Mouse (Mus musculus) brown adipose tissue, adult 24 weeks (tissue): ENCODE data around the gene Gse1. TPM values are rescaled to one million over a fixed set of nuclear protein-coding genes. Genes with fewer than 3 reads are reported as not detected.

ENCODE experiments used
- H3K27ac ChIP-seq: fragments of 200-500 bp; replicated peaks from 2 replicates; pipeline ENCODE4 v1.5.1; 2012; ENCODE audit warnings: low read depth, mild to moderate bottlenecking, low read length
- H3K4me1 ChIP-seq: fragments of 200-500 bp; 2 replicates; pipeline ENCODE4 v1.6.1; 2012; ENCODE audit warnings: low read length, mixed read lengths; ENCODE audit not compliant: control insufficient read depth, insufficient read depth, insufficient read length
- H3K4me3 ChIP-seq: fragments of 200-500 bp; 2 replicates; pipeline ENCODE4 v1.5.1; 2012; ENCODE audit warnings: low read depth, mild to moderate bottlenecking, low read length, moderate library complexity; ENCODE audit not compliant: insufficient read depth
- polyA plus RNA-seq: library from polyadenylated mRNA; stranded (reverse); fragments of >200 nt; gene quantifications from 2 replicates; pipeline ENCODE4 v1.2.4, GENCODE M21; 2012; ENCODE audit not compliant: missing spikeins, insufficient read depth, insufficient read length

Gene Gse1
- polyA plus RNA-seq, 1 experiment = 9.9 TPM

GRCm38 (mm10) chr8:120561539-120562435 lies 333.5 kb downstream of the Gse1 start:
- Histone ChIP-seq H3K27ac (no peak overlapping the region), H3K4me1 (peaks cover 15% of the 10 kb centered on the region), H3K4me3 (no peak overlapping the region)

DNA sequence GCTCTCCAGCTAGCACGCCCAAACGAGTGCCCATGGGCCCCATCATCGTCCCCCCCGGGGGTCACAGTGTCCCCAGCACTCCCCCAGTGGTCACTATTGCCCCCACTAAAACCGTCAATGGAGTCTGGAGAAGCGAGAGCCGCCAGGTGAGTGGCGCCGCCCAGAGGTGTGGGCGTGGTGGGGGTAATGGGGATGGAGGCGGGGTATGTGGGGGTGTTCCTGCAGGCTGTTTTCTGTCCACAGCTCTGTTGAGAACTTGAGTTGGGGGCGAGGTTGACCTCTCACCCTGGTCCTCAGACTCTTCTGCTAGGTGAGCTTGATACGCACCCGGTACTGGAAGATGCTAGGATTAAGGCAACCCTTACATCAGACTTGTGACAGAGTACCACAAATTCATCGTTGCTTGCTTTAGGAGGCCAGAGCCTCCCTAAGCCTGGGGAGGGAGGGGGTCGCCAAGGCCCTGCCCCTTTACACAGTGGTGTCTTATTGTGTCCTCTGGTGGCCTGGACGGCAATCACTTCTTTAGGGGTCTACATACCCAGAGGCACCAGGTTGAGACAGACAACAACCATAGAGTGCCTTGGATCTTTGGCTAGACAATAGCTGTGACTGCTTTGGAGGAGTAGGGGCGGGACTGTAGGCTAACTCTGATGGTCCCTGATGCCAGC lies 334.6 kb downstream of the Gse1 start:
- Histone ChIP-seq H3K4me1 (peaks cover 10% of the 10 kb centered on the region), H3K27ac (0 out of 2 replicates have a peak overlapping the region, but pooled peaks have one; percentile 60), H3K4me3 (no peak overlapping the region)

- H3K27ac ChIP-seq = peak overlapping the region; percentile 60
- H3K4me3 ChIP-seq = no peak overlapping the region
- H3K4me1 ChIP-seq = peaks cover 10% of the 10 kb centered on the region
Observed at GRCm38 (mm10) chr8:120563348-120563724, 335.1 kb downstream of the Gse1 start.

DNA sequence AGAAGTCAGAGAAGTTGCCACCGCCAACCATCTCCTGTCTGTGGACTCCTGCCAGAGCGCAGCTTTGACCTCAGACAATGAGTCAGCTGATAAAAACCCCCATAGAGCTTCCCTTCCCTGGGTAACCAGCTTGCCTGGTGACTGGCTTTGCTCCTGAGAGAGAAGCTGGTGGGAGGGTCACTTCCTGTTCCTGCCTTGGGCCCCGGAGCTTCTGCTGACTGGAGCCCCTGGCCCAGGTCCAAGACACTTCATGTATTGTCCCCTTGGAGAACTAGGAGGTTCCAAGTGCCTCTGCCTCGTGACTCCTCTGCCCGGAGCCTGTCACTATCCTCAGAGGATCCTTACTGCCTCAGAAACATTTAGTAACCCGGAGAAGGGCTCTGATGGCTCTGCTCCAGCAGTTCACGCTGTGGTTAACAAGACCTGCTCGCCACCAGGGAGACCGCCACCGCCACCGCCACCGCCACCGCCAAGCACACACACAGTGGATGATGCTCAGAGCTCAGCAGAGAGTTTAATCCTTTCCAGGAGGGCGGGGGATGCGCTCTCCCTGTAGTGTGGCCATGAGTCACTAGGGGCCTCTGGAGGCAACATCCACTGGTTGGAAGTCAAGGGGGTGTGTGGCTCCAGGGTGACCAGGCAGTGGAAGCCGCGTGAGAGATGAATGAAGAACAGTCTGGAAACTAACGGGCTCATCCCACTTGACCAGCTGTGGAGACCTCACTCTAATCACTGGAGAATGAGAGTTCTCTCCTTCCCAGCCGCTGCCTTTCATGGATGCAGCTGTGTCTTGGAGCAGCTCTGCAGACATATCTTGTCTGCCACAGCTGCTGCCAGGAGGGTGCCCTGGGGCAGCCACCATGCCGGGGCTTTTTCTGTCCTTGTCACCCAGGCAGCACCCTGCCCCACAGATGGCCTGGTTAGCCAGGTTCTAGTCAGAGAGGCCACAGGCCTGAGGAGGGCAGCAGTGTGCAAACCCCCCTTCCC lies 335.9 kb downstream of the Gse1 start:
- H3K4me1 ChIP-seq = peaks cover 10% of the 10 kb centered on the region
- H3K27ac ChIP-seq = peak overlapping the region; percentile 60
- no peak overlapping the region for H3K4me3 ChIP-seq

DNA sequence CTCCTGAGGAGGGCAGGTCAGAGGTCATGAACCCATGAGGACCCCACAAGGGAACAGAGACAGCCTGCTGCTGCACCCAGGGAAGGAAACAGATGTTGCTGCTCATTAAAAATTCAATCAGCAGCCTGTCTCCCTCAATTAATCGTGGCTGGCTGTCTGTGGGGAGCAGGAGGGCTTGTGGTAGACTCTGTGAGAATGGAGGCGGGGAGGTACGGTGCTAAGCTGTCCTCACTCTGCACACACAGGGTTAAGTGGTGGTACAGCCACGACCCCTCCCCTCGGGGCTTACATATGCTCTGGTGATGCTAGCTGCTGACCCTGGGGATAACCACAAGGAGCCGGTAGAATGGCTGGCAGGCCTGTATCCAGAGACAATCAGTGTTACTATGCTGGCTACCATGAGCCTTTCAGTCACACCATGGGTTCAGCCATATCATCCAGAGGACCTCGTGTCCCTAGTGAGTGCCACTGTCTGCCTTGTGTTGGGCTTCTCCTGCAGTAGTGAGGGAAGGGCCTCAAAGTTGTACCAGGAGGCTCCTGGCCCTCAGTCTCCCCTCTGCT lies 337.0 kb downstream of the Gse1 start:
- H3K27ac ChIP-seq = no peak overlapping the region
- H3K4me1 ChIP-seq = peaks cover 10% of the 10 kb centered on the region
- no peak overlapping the region for H3K4me3 ChIP-seq

DNA sequence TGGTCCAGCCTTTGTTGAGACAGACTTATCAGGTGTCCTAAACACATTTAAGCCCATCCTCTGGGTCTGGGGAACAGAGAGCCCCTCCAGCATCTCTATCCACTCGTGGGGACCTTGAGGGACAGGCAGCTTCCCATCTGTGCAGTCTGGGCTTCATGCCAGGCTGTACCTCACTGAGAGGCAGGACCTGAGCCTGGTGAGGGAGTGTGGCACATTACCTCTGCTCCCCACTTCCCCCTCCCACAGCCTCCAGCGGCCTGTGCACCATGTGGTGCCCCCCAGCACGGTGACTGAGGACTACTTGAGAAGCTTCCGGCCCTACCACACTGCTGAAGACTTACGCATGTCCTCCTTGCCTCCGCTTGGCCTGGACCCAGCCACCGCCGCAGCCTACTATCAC lies 338.4 kb downstream of the Gse1 start:
- Histone ChIP-seq H3K4me1 (peaks cover 10% of the 10 kb centered on the region), H3K27ac (no peak overlapping the region)

GRCm38 (mm10) chr8:120567731-120568130 lies 339.5 kb downstream of the Gse1 start:
- H3K4me1 ChIP-seq = peaks cover 9% of the 10 kb centered on the region
- no peak overlapping the region for H3K4me3 ChIP-seq
- H3K27ac ChIP-seq = no peak overlapping the region

More for the DNA sequence above, 338.4 kb downstream of the Gse1 start:
- no peak overlapping the region for H3K4me3 ChIP-seq

DNA sequence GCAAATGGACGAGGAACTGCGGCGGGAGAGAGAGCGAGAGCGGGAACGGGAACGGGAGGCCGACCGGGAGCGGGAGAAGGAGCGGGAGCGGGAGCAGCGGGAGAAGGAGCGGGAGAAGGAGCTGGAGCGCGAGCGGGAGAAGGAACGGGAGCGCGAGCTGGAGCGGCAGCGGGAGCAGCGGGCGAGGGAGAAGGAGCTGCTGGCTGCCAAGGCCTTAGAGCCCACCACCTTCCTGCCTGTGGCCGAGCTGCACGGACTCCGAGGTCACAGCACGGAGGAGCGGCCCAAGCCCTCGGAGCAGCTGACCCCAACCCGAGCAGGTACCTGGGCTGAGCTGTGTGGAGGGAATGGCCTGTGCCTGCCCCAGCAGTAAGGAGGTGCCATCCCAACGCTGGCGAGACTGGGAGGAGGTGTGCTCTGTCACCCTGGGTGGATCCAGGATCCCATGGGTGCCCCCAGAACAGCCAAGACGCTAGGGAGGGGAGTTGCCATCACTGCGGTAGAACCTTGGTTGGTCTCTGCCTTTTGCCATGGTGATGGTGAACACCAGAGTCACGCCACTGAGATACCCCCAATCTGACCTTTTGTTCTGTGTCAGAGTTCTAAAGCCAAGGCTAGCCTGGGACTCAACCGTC lies 340.0 kb downstream of the Gse1 start:
- Histone ChIP-seq H3K27ac (no peak overlapping the region), H3K4me3 (no peak overlapping the region), H3K4me1 (peaks cover 4% of the 10 kb centered on the region)

DNA sequence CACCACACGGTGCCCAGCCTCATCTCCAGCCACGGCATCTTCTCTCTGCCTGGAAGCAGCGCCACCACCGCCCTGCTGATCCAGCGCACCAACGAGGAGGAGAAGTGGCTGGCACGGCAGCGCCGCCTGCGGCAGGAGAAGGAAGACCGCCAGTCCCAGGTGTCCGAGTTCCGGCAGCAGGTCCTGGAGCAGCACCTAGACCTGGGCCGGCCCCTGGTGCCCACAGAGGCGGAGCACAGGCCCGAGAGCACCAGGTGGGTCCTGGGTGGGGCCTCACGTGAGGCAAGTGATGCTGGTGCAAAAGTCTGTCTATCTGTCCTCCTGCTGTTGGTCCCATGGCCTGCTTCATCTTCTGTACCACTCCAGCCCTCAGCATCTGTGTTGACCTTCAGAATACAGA lies 340.9 kb downstream of the Gse1 start:
- Histone ChIP-seq H3K4me1 (no peaks in the 10 kb centered on the region), H3K4me3 (no peak overlapping the region), H3K27ac (no peak overlapping the region)

- Histone ChIP-seq H3K27ac (no peak overlapping the region), H3K4me3 (no peak overlapping the region), H3K4me1 (no peaks in the 10 kb centered on the region)
Observed at GRCm38 (mm10) chr8:120569939-120570715, 341.9 kb downstream of the Gse1 start.

DNA sequence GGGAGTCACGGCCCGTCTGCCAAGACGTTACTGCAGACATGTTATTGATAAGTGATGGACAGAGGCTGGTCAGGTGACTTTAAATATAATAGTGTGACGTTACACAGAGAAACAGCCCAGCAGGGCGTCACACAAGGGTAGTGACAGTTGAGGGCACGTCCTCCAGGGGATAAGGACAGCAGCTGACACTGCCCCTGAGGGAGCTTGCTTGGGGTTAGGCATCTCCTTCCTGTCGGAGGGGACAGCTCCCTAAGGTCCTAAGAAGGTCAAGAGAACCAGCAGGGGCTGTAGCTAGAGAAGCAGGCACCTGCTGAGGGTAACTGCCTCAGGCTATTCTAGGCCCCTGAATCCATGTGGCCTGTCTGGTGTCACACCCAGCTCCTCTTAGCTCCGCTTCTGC lies 343.3 kb downstream of the Gse1 start:
- Histone ChIP-seq H3K27ac (no peak overlapping the region), H3K4me1 (no peaks in the 10 kb centered on the region), H3K4me3 (no peak overlapping the region)

- Histone ChIP-seq H3K4me3 (no peak overlapping the region), H3K4me1 (no peaks in the 10 kb centered on the region), H3K27ac (no peak overlapping the region)
Observed at GRCm38 (mm10) chr8:120572534-120572933, 344.3 kb downstream of the Gse1 start.

DNA sequence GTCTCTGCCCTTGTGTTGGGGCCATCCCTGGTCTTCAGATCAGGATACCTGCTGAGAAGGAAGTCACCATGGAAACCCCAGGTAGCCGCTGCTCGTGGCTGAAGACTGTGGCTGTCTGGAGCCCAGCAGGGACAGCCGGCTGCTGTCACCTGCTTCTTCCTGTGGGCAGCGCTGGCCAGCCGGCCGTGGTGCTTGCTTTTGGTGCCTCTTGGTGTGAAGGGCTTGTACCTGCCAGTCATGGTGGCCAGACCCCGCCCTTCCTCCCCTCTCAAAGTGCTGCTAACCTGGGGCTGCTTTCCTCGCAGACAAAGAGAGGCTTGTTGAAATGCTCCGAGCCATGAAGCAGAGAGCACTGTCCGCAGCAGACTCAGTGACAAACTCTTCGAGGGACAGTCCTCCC lies 345.6 kb downstream of the Gse1 start:
- no peak overlapping the region for H3K27ac ChIP-seq
- H3K4me3 ChIP-seq = no peak overlapping the region
- no peaks in the 10 kb centered on the region for H3K4me1 ChIP-seq

DNA sequence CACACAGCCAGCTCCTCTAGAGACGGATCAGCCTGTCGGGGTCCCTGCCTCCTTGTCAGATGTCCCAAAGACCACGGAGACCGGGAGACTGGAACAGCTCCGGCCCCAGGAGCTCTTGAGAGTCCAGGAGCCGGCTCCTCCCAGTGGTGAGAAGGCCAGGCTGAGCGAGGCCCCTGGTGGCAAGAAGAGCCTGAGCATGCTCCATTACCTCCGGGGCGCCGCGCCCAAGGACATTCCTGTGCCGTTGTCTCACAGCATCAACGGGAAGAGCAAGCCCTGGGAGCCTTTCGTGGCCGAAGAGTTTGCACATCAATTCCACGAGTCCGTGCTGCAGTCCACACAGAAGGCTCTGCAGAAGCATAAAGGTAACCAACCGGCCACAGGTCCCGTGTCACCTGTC lies 346.7 kb downstream of the Gse1 start:
- Histone ChIP-seq H3K4me3 (no peak overlapping the region), H3K27ac (no peak overlapping the region), H3K4me1 (no peaks in the 10 kb centered on the region; the same call in 1 of the 2 replicates)
